Comparison of ENCODE assay signal across 33 mouse cellular contexts in the genomic region with DNA sequence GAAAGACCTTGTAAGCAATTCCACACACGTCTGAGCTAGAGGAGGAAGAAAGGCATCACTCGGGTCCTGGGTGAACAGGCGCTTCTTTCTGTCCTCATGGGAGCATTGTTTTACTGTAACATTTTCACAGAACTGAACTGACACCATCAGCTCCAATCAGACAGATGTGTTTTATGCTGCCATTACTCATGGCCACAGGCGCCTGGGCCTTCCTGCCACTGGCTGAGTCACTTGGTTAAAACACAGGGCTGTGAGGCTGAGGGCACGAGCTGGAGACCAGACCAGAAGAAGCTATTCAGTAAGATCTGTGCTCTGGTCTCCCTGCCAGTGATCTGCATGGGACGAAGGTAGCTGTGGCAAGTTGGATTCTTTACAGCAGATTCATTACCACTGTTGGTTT. TPM values are rescaled to one million over a fixed set of nuclear protein-coding genes. Genes with fewer than 3 reads are reported as not detected.
DNase-seq lines count a peak whose midpoint lies in the region; ATAC-seq and TF ChIP-seq lines count a peak whose summit lies in the region.
"Had no signal": no experiment of that assay in that cellular context is flagged by ENCODE, and none has a peak within 500 bp of the region (broad histone marks: within the 10 kb centered on the region; RNA-seq: fewer than 3 reads in every experiment).

No protein-coding gene starts in this region.

- WGBS in embryonic facial prominence, embryonic 10.5 days = 82% methylated on average over 6 of the region's 6 CpGs
- 84% methylated on average over 6 of the region's 6 CpGs for WGBS in forebrain, embryonic 10.5 days

- peak overlapping the region; percentile 65; the same call in 1 of the 2 replicates for H3K27ac ChIP-seq in layer of hippocampus, adult 2 months
- H3K27ac ChIP-seq in embryonic facial prominence, embryonic 10.5 days (replicated peaks) = no peak overlapping the region
- H3K27ac ChIP-seq in forebrain, embryonic 10.5 days = no peak overlapping the region
- H3K27ac ChIP-seq in gastrocnemius, adult 2 months = no peak overlapping the region
- H3K27ac ChIP-seq: heart, adult 2 months; hindbrain, embryonic 14.5 days; limb, embryonic 15.5 days; liver, embryonic 14.5 days; lung, embryonic 15.5 days; macrophage; midbrain, embryonic 15.5 days had no signal

- peaks cover 27% of the 10 kb centered on the region for H3K27me3 ChIP-seq in embryonic facial prominence, embryonic 10.5 days (replicated peaks; ENCODE audit: low read depth, poor library complexity, severe bottlenecking)
- peaks cover 27% of the 10 kb centered on the region for H3K27me3 ChIP-seq in forebrain, embryonic 10.5 days (ENCODE audit: poor library complexity, severe bottlenecking)

- no peaks in the 10 kb centered on the region for H3K36me3 ChIP-seq in embryonic facial prominence, embryonic 10.5 days (replicated peaks)
- H3K36me3 ChIP-seq in forebrain, embryonic 10.5 days (replicated peaks) = no peaks in the 10 kb centered on the region
- H3K36me3 ChIP-seq: limb, embryonic 15.5 days; lung, embryonic 15.5 days; midbrain, embryonic 15.5 days had no signal

- ATAC-seq in monocyte, adult 5-6 weeks (replicated peaks; ENCODE audit: insufficient number of reproducible peaks, low FRiP score, low TSS enrichment, poor library complexity, severe bottlenecking) = 0 out of 2 replicates have a peak, but pooled peaks have one; percentile 40
- ATAC-seq: activated CD4-positive, CD25-positive, alpha-beta regulatory T cell, adult 4 months; forebrain, embryonic 16.5 days; inflammation-experienced regulatory T-cells, adult 6 months; midbrain, embryonic 15.5 days had no signal

- no peaks in the 10 kb centered on the region for H3K9me3 ChIP-seq in embryonic facial prominence, embryonic 10.5 days
- H3K9me3 ChIP-seq in forebrain, embryonic 10.5 days = no peaks in the 10 kb centered on the region
- H3K9me3 ChIP-seq: limb, embryonic 15.5 days; lung, embryonic 15.5 days; midbrain, embryonic 15.5 days had no signal

- DNase-seq in layer of hippocampus, adult 2 months (ENCODE audit: low spot score in 2 of 2) = no peak
- DNase-seq in layer of hippocampus, adult 9-10 months (ENCODE audit: low spot score) = no peak
- DNase-seq in 416B (ENCODE audit: low read depth) = peak; percentile 61
- peak; percentile 69 for DNase-seq in NIH3T3 (ENCODE audit: low read depth)
- DNase-seq in embryonic facial prominence, embryonic 10.5 days (ENCODE audit: low spot score) = no peak
- DNase-seq in forebrain, embryonic 10.5 days (ENCODE audit: extremely low spot score, low spot score) = no peak
- DNase-seq in gastrocnemius, adult 2 months = no peak
- DNase-seq: cerebellum, adult 18-20 months; cerebellum, postnatal 14 days; embryo, embryonic 11 days; gastrocnemius, postnatal 36 days; heart, adult 2 months; heart, postnatal 36 days; kidney, adult 18-20 months; left cerebral cortex, postnatal 4 days; right cerebral cortex, postnatal 14 days; spleen, adult 18-20 months; thymus, postnatal 14 days had no signal

- peaks cover 7% of the 10 kb centered on the region for H3K4me1 ChIP-seq in embryonic facial prominence, embryonic 10.5 days
- H3K4me1 ChIP-seq in forebrain, embryonic 10.5 days = peaks cover 27% of the 10 kb centered on the region

- TF ChIP-seq CTCF in layer of hippocampus, adult 2 months (conservative IDR thresholded peaks at IDR 0.05) = no peak
- no peak for TF ChIP-seq CTCF in gastrocnemius, adult 2 months (IDR thresholded peaks at IDR 0.05)

- intact Hi-C loops in gastrocnemius, adult 2 months (cut with DNase I) = no loop called here

- no peak overlapping the region for H3K4me3 ChIP-seq in layer of hippocampus, adult 2 months
- H3K4me3 ChIP-seq in embryonic facial prominence, embryonic 10.5 days = no peak overlapping the region
- no peak overlapping the region for H3K4me3 ChIP-seq in forebrain, embryonic 10.5 days
- no peak overlapping the region for H3K4me3 ChIP-seq in gastrocnemius, adult 2 months
- H3K4me3 ChIP-seq: heart, adult 2 months; limb, embryonic 15.5 days; lung, embryonic 15.5 days; midbrain, embryonic 15.5 days had no signal

RNA-seq across cellular contexts. Expression of gene Sytl2, which starts 6.0 kb away (rescaled TPM):
- total RNA-seq in layer of hippocampus, adult 2 months (2021) = 10 to 100 TPM; 30.1 to 36.0 TPM
- 36.5 to 148 TPM (median 38.1 TPM) in 3 replicates for total RNA-seq in monocyte, adult 5-6 weeks (2017)
- polyA plus RNA-seq in embryonic facial prominence, embryonic 10.5 days (2016; fragmentation: Nextera tagmentation; extraction: Ambion mirVana) = 3.1 and 3.2 TPM in 2 replicates
- 1.5 and 2.0 TPM in 2 replicates for polyA plus RNA-seq in forebrain, embryonic 10.5 days (2016; fragmentation: Nextera tagmentation; extraction: Ambion mirVana)
- 1 to 10 TPM; 3.3 to 3.7 TPM for total RNA-seq in gastrocnemius, adult 2 months (2021)

RNA-seq across cellular contexts. Expression of gene Ccdc83, which starts 42.4 kb away (rescaled TPM):
- total RNA-seq in layer of hippocampus, adult 2 months (2021) = not detected
- total RNA-seq in monocyte, adult 5-6 weeks (2017) = not detected in 3 replicates
- 0.10 TPM in 1 of 2 replicates, not detected in the other for polyA plus RNA-seq in embryonic facial prominence, embryonic 10.5 days (2016; fragmentation: Nextera tagmentation; extraction: Ambion mirVana)
- polyA plus RNA-seq in forebrain, embryonic 10.5 days (2016; fragmentation: Nextera tagmentation; extraction: Ambion mirVana) = not detected in 2 replicates
- total RNA-seq in gastrocnemius, adult 2 months (2021) = not detected
- total RNA-seq: gastrocnemius, postnatal 36 days; heart, adult 2 months; left cerebral cortex, adult 18-20 months; left cerebral cortex, postnatal 4 days had no signal
- polyA plus RNA-seq: embryonic facial prominence, embryonic 14.5 days; forebrain, embryonic 16.5 days; heart, embryonic 14.5 days; hindbrain, embryonic 14.5 days; kidney, embryonic 16.5 days; large intestine, adult 2 months; limb, embryonic 15.5 days; liver, embryonic 14.5 days; lung, embryonic 15.5 days; macrophage; midbrain, embryonic 15.5 days had no signal

Comparison
In these comparisons a context has a peak if more than half of its experiments do, and no peak if none do; other contexts are left out.
1. DNase-seq: peak in 416B (single experiment) and NIH3T3 (single experiment); none in layer of hippocampus, adult 2 months (0 of 2), layer of hippocampus, adult 9-10 months (single experiment), embryonic facial prominence, embryonic 10.5 days (single experiment), forebrain, embryonic 10.5 days (single experiment) and gastrocnemius, adult 2 months (single experiment).